Mouse (Mus musculus) adrenal gland, adult (tissue): Measurements from ENCODE around the gene Clec2i.
"Not testable (repeated sequence)": the region's sequence is repeated elsewhere in the genome, so short reads cannot be mapped to it uniquely, and the experiment has no call there.

Experiments used
- DNase-seq, 2 experiments: peaks; one replicate each; pipeline ENCODE4 v3.0.0; 2022 to 2023; ENCODE audit warnings: low spot score in 1 of 2; ENCODE audit not compliant: inconsistent age in 2 of 2

Clec2i gene

GRCm38 (mm10) chr6:128854024-128854820 lies 33.2 kb upstream of the Clec2i start:
- peak in 1 of 2 experiments; percentile 91 for DNase-seq

- DNase-seq = no peak
Measured at GRCm38 (mm10) chr6:128854895-128855294, 32.5 kb upstream of the Clec2i start.

GRCm38 (mm10) chr6:128855477-128855876 lies 31.9 kb upstream of the Clec2i start:
- DNase-seq = peak in 1 of 2 experiments; percentile 30

DNA sequence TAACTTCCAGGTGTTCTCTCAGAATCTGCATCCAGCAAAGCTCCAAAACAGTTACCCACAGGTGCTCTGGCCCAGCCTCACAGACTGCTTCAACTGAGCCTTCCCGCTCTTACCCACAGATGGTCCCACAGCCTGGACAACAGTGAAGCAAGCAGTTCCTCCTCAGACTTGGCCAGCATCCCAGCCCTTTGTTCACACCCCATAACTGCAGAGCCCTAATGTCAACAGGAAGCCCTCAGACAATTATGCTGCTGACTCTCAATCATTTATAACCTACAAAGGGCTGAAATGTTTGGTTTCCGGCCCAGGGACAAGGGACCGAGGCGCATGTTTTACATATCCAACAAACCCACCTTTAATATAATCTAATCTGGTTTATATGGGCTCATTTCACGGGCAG lies 31.1 kb upstream of the Clec2i start:
- peak; percentile 74 to 82 for DNase-seq

DNA sequence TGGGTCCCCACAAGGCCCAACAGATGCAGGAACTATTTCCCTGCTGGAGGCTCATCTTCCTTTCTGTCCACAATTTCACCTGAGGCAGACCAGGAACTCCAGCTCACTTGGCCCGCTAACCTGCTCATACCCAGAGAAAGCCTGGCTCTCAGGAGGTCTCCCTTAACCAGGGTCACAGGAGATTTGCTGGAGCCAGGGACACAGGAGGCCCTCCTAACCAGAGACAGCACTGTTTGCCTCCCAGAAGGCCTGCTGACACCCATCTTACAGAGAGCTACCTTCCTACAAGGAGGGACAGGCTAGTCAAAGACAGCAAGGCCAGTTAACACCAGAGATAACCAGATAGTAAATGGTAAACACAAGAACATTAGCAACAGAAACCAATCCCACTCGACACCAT lies 29.4 kb upstream of the Clec2i start:
- DNase-seq = no peak

DNA sequence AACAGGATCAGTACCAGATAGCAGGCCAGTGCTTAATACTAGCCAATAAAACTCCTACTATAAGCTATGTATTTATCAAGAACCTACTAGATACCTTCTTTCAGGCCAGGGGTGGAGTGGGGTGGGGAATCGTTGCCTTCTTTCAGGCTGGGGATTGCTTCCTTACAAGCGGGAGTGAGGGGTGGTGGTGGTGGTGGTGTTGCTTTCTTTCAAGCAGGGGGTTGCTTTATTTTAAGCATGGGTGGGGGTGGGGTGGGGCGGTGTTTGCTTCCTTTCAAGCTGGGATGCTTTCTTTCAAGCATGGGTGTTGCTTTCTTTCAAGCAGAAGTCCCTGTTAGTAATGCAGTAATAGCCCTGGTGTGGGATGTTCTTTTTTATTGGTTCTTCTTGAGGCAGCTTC lies 18.5 kb upstream of the Clec2i start:
- no peak for DNase-seq

- DNase-seq = peak in 1 of 2 experiments; percentile 13
Measured at GRCm38 (mm10) chr6:128871910-128872610, 15.3 kb upstream of the Clec2i start.

GRCm38 (mm10) chr6:128888834-128889233 lies 1.4 kb downstream of the Clec2i start:
- no peak for DNase-seq

GRCm38 (mm10) chr6:128890948-128891355 lies 3.6 kb downstream of the Clec2i start, which contains the start of gene BC035044:
TSS of gene BC035044 (minus strand) at chr6:128891126.
- DNase-seq = no peak

GRCm38 (mm10) chr6:128895404-128896001 lies 8.1 kb downstream of the Clec2i start:
- DNase-seq = no peak

GRCm38 (mm10) chr6:128900044-128900443 lies 12.7 kb downstream of the Clec2i start:
- DNase-seq = no peak

DNA sequence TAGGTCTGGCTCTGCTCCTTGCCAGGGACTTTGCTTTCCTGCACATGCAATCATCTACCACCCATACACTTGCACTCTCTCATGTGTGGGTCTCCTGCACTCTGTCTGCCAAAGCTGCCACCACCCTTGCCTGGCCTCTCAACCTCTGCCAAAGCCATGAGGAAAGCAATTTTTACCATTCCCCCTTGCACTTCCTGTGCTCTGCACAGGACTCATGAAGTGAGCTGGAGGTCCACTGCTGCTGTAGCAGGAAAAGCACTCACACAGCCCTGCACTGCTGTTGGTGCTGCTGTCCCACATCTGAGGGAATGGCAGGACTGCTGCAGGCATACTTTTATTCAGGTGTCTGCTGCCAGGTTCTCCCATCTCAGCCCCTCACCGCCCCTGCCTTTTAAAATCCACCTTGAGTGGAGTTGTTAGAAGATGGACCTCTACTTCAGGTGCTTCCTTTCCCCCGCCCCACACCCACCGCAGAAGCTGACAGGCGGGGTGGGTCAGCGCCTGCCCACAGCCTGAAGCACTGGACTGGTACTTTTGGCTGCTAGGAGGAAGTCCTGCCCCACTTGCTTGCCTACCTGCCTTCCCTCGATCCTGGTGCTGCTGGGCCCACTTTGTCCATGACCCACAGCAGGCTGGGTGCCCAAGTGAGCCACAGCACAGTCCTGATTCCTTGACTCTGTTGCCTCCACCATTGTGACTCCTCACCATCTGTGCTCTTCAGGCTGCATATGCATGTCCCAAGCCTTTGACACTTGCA lies 13.6 kb downstream of the Clec2i start:
- not testable (repeated sequence) for DNase-seq

DNA sequence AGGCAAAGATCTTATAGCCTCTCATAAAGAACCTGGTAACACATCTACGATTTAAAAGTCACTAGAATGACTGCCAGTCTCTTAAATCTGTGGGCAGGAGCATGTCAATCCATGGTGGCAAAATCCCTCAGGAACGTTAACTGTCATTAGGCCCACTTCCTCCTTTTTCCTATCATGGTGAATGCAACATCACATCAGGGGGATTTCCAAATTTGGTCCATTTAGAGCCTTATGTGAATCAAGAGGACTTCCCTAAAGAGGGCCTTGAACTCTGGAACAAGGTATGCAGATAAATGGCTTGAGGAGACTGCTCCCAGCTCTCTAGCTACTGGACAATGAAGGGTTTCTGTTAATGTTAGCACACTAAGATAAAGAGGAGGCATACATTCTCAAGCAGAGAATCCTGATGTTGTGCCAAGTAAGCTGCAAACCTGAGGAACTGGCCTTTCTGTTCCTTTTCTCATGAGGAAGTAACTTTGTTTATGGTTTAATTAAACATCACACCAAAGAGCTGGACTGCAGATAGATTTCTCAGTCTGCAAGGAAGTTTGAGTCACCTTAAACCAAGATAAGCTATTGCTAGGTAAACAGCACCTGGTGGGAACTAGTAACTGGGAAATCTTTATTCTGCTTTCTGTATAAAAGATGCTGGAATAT lies 26.3 kb downstream of the Clec2i start:
- DNase-seq = no peak

DNA sequence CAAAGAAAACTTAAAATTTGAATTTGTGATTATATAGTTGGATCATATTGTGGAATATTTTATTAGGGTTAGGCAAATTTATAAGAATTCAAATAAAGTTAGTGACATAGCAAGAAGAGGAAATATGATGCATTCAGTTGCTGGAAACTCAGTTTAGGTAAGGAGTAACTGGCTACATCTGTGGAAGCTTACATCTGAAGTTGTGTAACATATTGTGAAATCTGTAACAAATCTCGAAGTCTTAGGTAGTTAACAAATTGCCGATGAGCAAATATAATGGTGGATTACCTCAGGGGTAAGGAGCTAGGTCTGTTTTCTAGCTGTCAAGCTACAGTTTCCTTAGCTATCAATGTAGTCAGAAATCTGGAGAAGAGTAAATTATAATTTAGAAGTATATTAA lies 29.9 kb downstream of the Clec2i start:
- no peak for DNase-seq

GRCm38 (mm10) chr6:128933050-128933449 lies 45.7 kb downstream of the Clec2i start:
- no peak for DNase-seq

- not testable (repeated sequence) for DNase-seq
Measured at GRCm38 (mm10) chr6:128934081-128934480, 46.7 kb downstream of the Clec2i start, which contains the start of gene Clec2g. TSS of gene Clec2g (plus strand) at chr6:128934381.

DNA sequence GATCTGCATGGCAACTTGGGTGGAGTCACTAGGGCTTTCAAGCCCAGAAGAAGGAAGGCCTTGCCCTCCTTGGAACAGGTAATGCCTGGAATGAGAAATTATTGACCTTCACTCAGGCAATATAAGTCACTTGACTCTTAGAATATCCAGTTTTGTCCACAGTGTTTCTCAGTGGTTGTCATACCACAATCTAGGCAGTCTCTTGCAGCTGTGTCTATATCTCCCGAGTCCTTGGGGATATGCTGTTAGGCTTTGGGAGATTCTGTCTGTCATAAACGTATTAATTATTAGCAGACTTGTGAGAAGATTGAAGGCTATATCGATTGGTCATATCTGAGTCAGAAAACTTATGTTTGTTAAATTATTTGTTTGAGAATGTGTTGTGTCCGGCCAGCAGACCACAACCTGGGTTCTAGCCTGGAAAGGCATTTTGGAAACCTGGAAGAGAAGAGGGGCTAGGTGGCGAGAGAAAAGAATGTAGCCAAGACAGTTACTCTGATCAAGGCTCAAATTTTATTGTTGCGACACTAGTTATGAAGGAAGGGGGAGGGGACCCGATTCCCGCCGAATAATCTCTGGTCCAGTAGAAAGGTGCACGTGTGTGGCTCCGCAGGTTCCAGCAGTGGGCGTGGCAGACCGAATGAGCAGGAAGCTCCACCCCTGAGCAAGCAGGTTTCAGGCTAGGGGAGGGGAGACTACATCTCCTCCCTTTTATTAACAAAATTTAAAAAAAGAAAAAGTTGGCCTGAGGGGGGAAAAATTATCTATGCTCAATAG lies 48.7 kb downstream of the Clec2i start:
- not testable (repeated sequence) for DNase-seq

GRCm38 (mm10) chr6:128941646-128942421 lies 54.4 kb downstream of the Clec2i start:
- DNase-seq = no peak

DNA sequence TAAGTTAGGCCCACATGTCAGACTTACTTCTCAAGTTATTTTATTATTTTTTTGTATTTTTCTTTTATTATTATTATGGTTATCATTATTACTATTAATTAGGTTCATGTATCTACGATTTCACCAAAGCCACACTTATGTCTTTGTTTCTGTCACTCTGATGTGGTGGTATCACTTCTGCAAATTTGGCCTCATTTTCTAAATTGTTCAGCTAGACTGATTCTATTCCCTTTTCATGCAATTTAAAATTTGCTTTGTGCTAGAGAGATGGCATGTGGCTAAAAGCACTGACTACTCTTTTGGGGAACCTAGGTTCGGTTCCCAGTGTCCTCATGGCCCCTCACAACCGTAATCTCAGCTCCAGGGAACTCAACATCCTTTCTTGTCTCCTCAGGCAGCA lies 58.2 kb downstream of the Clec2i start:
- DNase-seq = no peak
